Mouse (Mus musculus): ENCODE data around the gene Hist1h2be. TPM values are rescaled to one million over a fixed set of nuclear protein-coding genes. Genes with fewer than 3 reads are reported as not detected.
"Not testable (repeated sequence)": the region's sequence is repeated elsewhere in the genome, so short reads cannot be mapped to it uniquely, and the experiment has no call there.

The Hist1h2be gene
- polyA plus RNA-seq, 1 experiment from 2014 or later, result 0.49 TPM

DNA sequence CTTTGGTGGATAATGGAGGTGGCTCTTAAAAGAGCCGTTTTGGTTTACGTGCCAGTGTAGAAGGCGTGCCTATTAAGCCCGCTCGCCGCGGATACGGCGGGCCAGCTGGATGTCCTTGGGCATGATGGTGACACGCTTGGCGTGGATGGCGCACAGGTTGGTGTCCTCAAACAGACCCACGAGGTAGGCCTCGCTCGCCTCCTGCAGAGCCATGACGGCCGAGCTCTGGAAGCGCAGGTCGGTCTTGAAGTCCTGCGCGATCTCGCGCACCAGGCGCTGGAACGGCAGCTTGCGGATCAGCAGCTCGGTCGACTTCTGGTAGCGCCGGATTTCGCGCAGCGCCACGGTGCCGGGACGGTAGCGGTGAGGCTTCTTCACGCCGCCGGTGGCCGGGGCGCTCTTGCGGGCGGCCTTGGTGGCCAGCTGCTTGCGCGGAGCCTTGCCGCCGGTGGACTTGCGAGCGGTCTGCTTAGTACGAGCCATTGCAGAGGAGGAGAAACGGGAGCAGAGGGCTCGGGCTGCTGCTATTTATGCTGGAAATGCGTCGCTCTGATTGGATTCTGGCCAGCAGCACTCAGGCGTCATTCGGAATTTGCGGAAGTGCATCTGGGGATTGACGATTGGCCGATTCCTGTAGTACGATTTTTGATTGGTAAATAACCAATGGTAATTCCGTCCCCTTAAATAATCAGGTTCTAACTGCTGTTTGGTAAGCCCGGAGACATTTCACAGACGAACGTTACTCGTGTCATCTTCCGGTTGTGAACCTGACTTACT lies 58.9 kb downstream of the Hist1h2be start, which contains the start of gene Hist1h3e:
TSS of gene Hist1h3e (minus strand) at position 487 of the 777 bp plus-strand sequence.
- not testable (repeated sequence) for H3K36me3 ChIP-seq (replicated peaks; ENCODE audit: insufficient read depth, low read length); H3K4me1 ChIP-seq (ENCODE audit: insufficient read depth); H3K9me3 ChIP-seq (ENCODE audit: low read length); H3K27me3 ChIP-seq (ENCODE audit: insufficient read depth, low read length)
- under 1% methylated on average over 48 of the region's 67 CpGs for WGBS (ENCODE audit: insufficient replicate concordance)
- H3K27ac ChIP-seq (ENCODE audit: low read depth), result peak within 1 kb of the TSS; percentile 99
- peak within 1 kb of the TSS; percentile 83 for H3K4me2 ChIP-seq (ENCODE audit: low read depth, low read length)
- ATAC-seq, result peak; percentile 91
- H3K4me3 ChIP-seq (ENCODE audit: low read depth, low read length), result peak within 1 kb of the TSS; percentile 43
- peak; percentile 95 for DNase-seq
- peak; percentile 80; the same call in 1 of the 2 replicates for TF ChIP-seq EP300 (IDR thresholded peaks at IDR 0.05; ENCODE audit: low read depth)
- H3K9ac ChIP-seq (replicated peaks), result peak within 1 kb of the TSS; percentile 72

DNA sequence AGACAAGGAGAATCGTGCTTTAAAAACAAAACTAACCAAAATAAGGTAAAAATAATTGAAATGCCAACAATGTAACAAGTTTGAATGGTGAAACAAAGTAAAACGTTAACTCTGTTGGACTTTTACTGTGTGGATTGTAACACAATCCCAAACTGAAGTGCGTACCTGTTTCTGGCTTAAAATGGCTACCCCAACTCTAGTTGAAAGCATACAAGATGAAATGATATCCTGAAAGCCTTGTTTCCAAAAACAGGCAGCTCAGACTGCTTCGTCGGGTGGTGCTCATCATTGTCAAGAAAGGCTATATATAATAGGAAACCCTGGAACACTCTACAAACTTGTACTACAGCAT lies 59.4 kb downstream of the Hist1h2be start:
- H3K27ac ChIP-seq (ENCODE audit: low read depth), result peak overlapping the region; percentile 99
- H3K27me3 ChIP-seq (ENCODE audit: insufficient read depth, low read length); H3K36me3 ChIP-seq (replicated peaks; ENCODE audit: insufficient read depth, low read length); DNase-seq; H3K4me1 ChIP-seq (ENCODE audit: insufficient read depth); H3K9me3 ChIP-seq (ENCODE audit: low read length): not testable (repeated sequence)
- peak overlapping the region; percentile 72 for H3K9ac ChIP-seq (replicated peaks)
- ATAC-seq, result peak; percentile 0; the same call in 1 of the 2 replicates
- 0% methylated on average over 2 of the region's 5 CpGs for WGBS (ENCODE audit: insufficient replicate concordance)
- H3K4me2 ChIP-seq (ENCODE audit: low read depth, low read length), result peak overlapping the region; percentile 83; the same call in 1 of the 2 replicates
- H3K4me3 ChIP-seq (ENCODE audit: low read depth, low read length), result peak overlapping the region; percentile 43

- not testable (repeated sequence) for H3K27me3 ChIP-seq (ENCODE audit: insufficient read depth, low read length); DNase-seq; H3K4me1 ChIP-seq (ENCODE audit: insufficient read depth); H3K36me3 ChIP-seq (replicated peaks; ENCODE audit: insufficient read depth, low read length); H3K9me3 ChIP-seq (ENCODE audit: low read length); ATAC-seq; H3K4me3 ChIP-seq (ENCODE audit: low read depth, low read length)
- 35% methylated on average over 2 of the region's 2 CpGs for WGBS (ENCODE audit: insufficient replicate concordance)
- H3K27ac ChIP-seq (ENCODE audit: low read depth), result peak overlapping the region; percentile 46
- peak overlapping the region; percentile 55 for H3K4me2 ChIP-seq (ENCODE audit: low read depth, low read length)
- H3K9ac ChIP-seq (replicated peaks), result peak overlapping the region; percentile 39
Measured at GRCm38 (mm10) chr13:23560699-23561098, 60.2 kb downstream of the Hist1h2be start.

DNA sequence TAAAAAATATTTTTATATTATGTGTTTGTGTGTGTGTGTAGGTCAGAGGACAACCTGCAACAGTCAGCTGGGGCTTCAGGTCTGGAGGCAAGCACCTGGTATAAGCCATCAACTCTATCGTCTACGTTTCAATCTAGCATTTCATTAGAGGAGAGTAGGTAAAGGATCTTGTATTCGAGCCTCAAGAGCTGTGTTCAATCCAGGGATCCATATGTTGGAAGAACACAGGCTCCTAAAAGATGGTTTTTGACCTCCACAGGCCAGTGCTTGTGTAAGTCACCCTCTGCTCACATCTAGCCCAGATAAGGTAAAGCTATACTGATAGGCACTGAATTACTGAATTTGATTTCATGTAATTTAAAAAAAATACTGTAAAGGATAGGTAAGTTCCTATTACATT lies 64.0 kb downstream of the Hist1h2be start:
- Histone ChIP-seq H3K27me3 (ENCODE audit: insufficient read depth, low read length) (no peaks in the 10 kb centered on the region), H3K9ac (replicated peaks) (peak overlapping the region; percentile 10; the same call in 1 of the 2 replicates), H3K4me2 (ENCODE audit: low read depth, low read length) (peak overlapping the region; percentile 90), H3K4me3 (ENCODE audit: low read depth, low read length) (peak overlapping the region; percentile 64), H3K4me1 (ENCODE audit: insufficient read depth) (peaks cover 8% of the 10 kb centered on the region), H3K36me3 (replicated peaks; ENCODE audit: insufficient read depth, low read length) (no peaks in the 10 kb centered on the region), H3K9me3 (ENCODE audit: low read length) (no peaks in the 10 kb centered on the region), H3K27ac (ENCODE audit: low read depth) (peak overlapping the region; percentile 97)
- ATAC-seq (no peak), DNase-seq (no peak)
- TF ChIP-seq EP300 (IDR thresholded peaks at IDR 0.05; ENCODE audit: low read depth), result no peak
- no peak for TF ChIP-seq CTCF (IDR thresholded peaks at IDR 0.05; ENCODE audit: low read depth)
- 63% methylated on average over 3 of the region's 3 CpGs for WGBS (ENCODE audit: insufficient replicate concordance)

DNA sequence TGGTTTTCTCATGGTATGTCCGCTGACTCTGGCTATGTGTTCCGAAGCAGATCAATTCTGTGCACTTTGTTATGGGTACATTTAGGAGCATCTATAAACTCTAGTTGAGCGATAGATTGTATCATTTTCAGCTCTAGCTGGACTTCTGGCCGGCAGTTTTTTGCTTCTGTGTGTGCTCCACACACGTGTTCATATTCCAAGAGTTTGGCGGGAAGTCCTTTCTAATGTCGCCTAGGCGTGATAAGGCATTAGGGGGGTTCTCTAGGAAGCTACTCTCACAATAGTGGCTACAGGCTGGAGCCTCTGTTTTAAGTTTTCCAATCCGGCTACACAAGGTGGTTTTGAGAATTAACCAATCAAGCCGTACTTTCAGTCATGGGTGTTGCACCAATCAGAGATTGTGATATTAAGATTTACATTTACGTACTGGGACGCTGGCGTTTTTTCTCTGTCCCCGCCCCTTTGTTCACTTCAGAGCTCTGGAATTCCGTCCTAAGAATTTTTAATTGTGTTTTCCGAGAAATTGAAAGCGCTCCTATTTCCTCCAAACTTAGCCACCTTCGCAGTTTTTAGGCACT lies 65.0 kb downstream of the Hist1h2be start:
- Histone ChIP-seq H3K9me3 (ENCODE audit: low read length) (no peaks in the 10 kb centered on the region), H3K4me2 (ENCODE audit: low read depth, low read length) (peak overlapping the region; percentile 90), H3K36me3 (replicated peaks; ENCODE audit: insufficient read depth, low read length) (no peaks in the 10 kb centered on the region), H3K9ac (replicated peaks) (peak overlapping the region; percentile 83), H3K4me3 (ENCODE audit: low read depth, low read length) (peak overlapping the region; percentile 64), H3K27me3 (ENCODE audit: insufficient read depth, low read length) (no peaks in the 10 kb centered on the region), H3K27ac (ENCODE audit: low read depth) (peak overlapping the region; percentile 97), H3K4me1 (ENCODE audit: insufficient read depth) (peaks cover 10% of the 10 kb centered on the region)
- DNase-seq (peak; percentile 74), ATAC-seq (peak; percentile 49)
- under 1% methylated on average over 18 of the region's 18 CpGs for WGBS (ENCODE audit: insufficient replicate concordance)
- TF ChIP-seq CTCF (IDR thresholded peaks at IDR 0.05; ENCODE audit: low read depth) (no peak), EP300 (IDR thresholded peaks at IDR 0.05; ENCODE audit: low read depth) (no peak; the same call in 1 of the 2 replicates)

DNA sequence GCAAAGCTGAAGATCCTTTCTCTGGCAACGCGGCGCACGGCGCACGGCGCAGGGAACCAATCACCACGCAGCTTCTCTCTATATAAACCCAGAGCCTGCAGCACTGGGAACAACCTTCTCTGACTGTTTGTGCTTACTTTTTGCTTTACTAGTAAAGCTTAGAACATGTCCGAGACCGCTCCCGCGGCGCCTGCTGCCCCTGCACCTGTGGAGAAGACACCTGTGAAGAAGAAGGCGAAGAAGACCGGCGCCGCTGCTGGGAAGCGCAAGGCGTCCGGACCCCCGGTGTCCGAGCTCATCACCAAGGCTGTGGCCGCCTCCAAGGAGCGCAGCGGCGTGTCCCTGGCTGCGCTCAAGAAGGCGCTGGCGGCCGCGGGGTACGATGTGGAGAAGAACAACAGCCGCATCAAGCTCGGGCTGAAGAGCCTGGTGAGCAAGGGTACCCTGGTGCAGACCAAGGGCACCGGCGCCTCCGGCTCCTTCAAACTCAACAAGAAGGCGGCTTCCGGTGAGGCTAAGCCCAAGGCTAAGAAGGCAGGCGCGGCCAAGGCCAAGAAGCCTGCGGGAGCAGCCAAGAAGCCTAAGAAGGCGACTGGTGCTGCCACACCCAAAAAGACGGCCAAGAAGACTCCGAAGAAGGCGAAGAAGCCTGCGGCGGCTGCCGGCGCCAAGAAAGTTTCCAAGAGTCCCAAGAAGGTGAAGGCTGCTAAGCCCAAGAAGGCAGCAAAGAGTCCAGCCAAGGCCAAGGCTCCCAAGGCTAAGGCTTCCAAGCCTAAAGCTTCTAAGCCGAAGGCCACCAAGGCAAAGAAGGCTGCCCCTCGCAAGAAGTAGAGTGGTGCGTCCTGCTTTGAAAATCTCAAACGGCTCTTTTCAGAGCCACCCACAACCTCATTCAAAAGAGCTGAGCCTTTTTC lies 65.7 kb downstream of the Hist1h2be start:
- ATAC-seq (peak; percentile 77), DNase-seq (peak; percentile 89)
- peak overlapping the region; percentile 83 for H3K9ac ChIP-seq (replicated peaks)
- peak overlapping the region; percentile 97 for H3K27ac ChIP-seq (ENCODE audit: low read depth)
- H3K36me3 ChIP-seq (replicated peaks; ENCODE audit: insufficient read depth, low read length), result no peaks in the 10 kb centered on the region
- peak; percentile 88 for TF ChIP-seq EP300 (IDR thresholded peaks at IDR 0.05; ENCODE audit: low read depth)
- no peak for TF ChIP-seq CTCF (IDR thresholded peaks at IDR 0.05; ENCODE audit: low read depth)
- H3K4me3 ChIP-seq (ENCODE audit: low read depth, low read length), result peak overlapping the region; percentile 64
- H3K27me3 ChIP-seq (ENCODE audit: insufficient read depth, low read length), result no peaks in the 10 kb centered on the region
- no peaks in the 10 kb centered on the region for H3K9me3 ChIP-seq (ENCODE audit: low read length)
- peaks cover 15% of the 10 kb centered on the region for H3K4me1 ChIP-seq (ENCODE audit: insufficient read depth)
- WGBS (ENCODE audit: insufficient replicate concordance), result under 1% methylated on average over 54 of the region's 54 CpGs
- H3K4me2 ChIP-seq (ENCODE audit: low read depth, low read length), result peak overlapping the region; percentile 90

All from liver, postnatal 0 days (tissue).